Mouse (Mus musculus): Measurements from ENCODE around the gene Arhgap21.

DNA sequence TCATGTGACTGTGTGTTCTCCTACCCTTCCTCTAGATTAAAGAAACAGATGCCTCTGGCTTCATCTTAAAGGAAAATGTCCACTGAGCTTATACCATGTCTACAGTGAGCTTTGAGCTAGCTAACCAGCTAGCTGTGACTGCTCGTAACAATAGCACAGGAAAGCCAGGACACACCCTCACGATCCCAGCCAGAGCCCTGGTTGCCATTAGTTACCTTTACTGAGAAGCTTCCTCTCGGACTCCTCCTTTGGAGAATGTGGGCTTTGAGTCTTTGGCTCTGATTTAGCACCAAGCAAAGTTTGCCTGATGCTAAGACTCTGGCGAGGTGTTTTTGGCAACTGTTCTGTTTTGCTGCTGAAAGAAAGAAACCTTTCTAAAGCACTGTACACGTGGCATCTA lies 107.9 kb downstream of the Arhgap21 start:
- TF ChIP-seq POLR2A (IDR thresholded peaks at IDR 0.05; ENCODE audit: borderline replicate concordance, extremely low read depth, low read depth, low read length) (no peak), CTCF (IDR thresholded peaks at IDR 0.05; ENCODE audit: insufficient read depth, low read length) (no peak)

Data from lung, adult 2 months (tissue).